Mouse (Mus musculus): ENCODE data around the gene Dock6. TPM values are rescaled to one million over a fixed set of nuclear protein-coding genes. Genes with fewer than 3 reads are reported as not detected.
"Not testable (repeated sequence)": the region's sequence is repeated elsewhere in the genome, so short reads cannot be mapped to it uniquely, and the experiment has no call there.

The Dock6 gene
- 10 to 100 TPM; 12.7 to 18.2 TPM for total RNA-seq (2021)
- long read RNA-seq, experiment 1: 0 reads
- long read RNA-seq, experiment 2, partial matches to known transcripts: 0 of 1 reads
- long read RNA-seq, experiment 2, other reads (novel, unspliced or antisense): 1 of 1 reads

GRCm38 (mm10) chr9:21852128-21853091 is at the start of gene Dock6:
Dock6 (minus strand) TSS chr9:21852635.
- DNase-seq (ENCODE audit: low spot score in 2 of 2): peak; percentile 63

GRCm38 (mm10) chr9:21901223-21901820 is 48.9 kb upstream of the Dock6 start:
- peak; percentile 63 to 69 for DNase-seq (ENCODE audit: low spot score in 2 of 2)

GRCm38 (mm10) chr9:21889229-21889628 is 36.8 kb upstream of the Dock6 start:
- DNase-seq (ENCODE audit: low spot score in 2 of 2): no peak

- DNase-seq (ENCODE audit: low spot score in 2 of 2): no peak
Measured at GRCm38 (mm10) chr9:21876601-21877000, 24.2 kb upstream of the Dock6 start.

GRCm38 (mm10) chr9:21872204-21872603 is 19.8 kb upstream of the Dock6 start:
- DNase-seq (ENCODE audit: low spot score in 2 of 2): no peak

- DNase-seq (ENCODE audit: low spot score in 2 of 2): peak; percentile 48 to 51
Measured at GRCm38 (mm10) chr9:21870879-21871524, 18.6 kb upstream of the Dock6 start.

- peak; percentile 35 to 53 for DNase-seq (ENCODE audit: low spot score in 2 of 2)
Measured at GRCm38 (mm10) chr9:21869290-21869689, 16.9 kb upstream of the Dock6 start.

GRCm38 (mm10) chr9:21867726-21868125 is 15.3 kb upstream of the Dock6 start:
- DNase-seq (ENCODE audit: low spot score in 2 of 2): no peak

- no peak for DNase-seq (ENCODE audit: low spot score in 2 of 2)
Measured at GRCm38 (mm10) chr9:21866641-21867040, 14.2 kb upstream of the Dock6 start.

GRCm38 (mm10) chr9:21865673-21866398 is 13.4 kb upstream of the Dock6 start:
- DNase-seq (ENCODE audit: low spot score in 2 of 2): no peak

GRCm38 (mm10) chr9:21862181-21862580 is 9.7 kb upstream of the Dock6 start:
- DNase-seq (ENCODE audit: low spot score in 2 of 2): no peak

GRCm38 (mm10) chr9:21860349-21860748 is 7.9 kb upstream of the Dock6 start:
- not testable (repeated sequence) for DNase-seq (ENCODE audit: low spot score in 2 of 2)

- no peak for DNase-seq (ENCODE audit: low spot score in 2 of 2)
Measured at GRCm38 (mm10) chr9:21859606-21860005, 7.2 kb upstream of the Dock6 start.

GRCm38 (mm10) chr9:21858084-21858483 is 5.6 kb upstream of the Dock6 start:
- no peak for DNase-seq (ENCODE audit: low spot score in 2 of 2)

- no peak for DNase-seq (ENCODE audit: low spot score in 2 of 2)
Measured at GRCm38 (mm10) chr9:21857501-21857900, 5.1 kb upstream of the Dock6 start.

- DNase-seq (ENCODE audit: low spot score in 2 of 2): no peak
Measured at GRCm38 (mm10) chr9:21854894-21855293, 2.5 kb upstream of the Dock6 start.

- no peak for DNase-seq (ENCODE audit: low spot score in 2 of 2)
Measured at GRCm38 (mm10) chr9:21853961-21854360, 1.5 kb upstream of the Dock6 start.

- DNase-seq (ENCODE audit: low spot score in 2 of 2): no peak
Measured at GRCm38 (mm10) chr9:21851084-21851483, 1.4 kb downstream of the Dock6 start.

GRCm38 (mm10) chr9:21849691-21850677 is 2.5 kb downstream of the Dock6 start:
- DNase-seq (ENCODE audit: low spot score in 2 of 2): no peak

- DNase-seq (ENCODE audit: low spot score in 2 of 2): no peak
Measured at GRCm38 (mm10) chr9:21847926-21848325, 4.5 kb downstream of the Dock6 start.
